ENCODE assay signal across 25 mouse cellular contexts in genomic region chr7:111136066-111136639, GRCm38 (mm10). TPM values are rescaled to one million over a fixed set of nuclear protein-coding genes. Genes with fewer than 3 reads are reported as not detected.
A peak's percentile ranks its signal among the peaks of the same experiment; 100 is the strongest.
DNase-seq lines count a peak whose midpoint lies in the region; ATAC-seq lines count a peak whose summit lies in the region.
"Had no signal": no experiment of that assay in that cellular context is flagged by ENCODE, and none has a peak within 500 bp of the region (broad histone marks: within the 10 kb centered on the region; RNA-seq: fewer than 3 reads in every experiment).

No protein-coding gene starts in this region.

- DNase-seq in heart, postnatal 36 days = no peak
- DNase-seq in liver = no peak
- DNase-seq in liver, embryonic 13.5 days = no peak
- DNase-seq in B cell, adult 2 months = no peak
- DNase-seq in limb, embryonic 10.5 days (ENCODE audit: low spot score) = no peak
- DNase-seq: adrenal gland, postnatal 10 days; cerebellum, adult 2 months; cerebellum, postnatal 25 days; kidney, postnatal 36 days; layer of hippocampus, postnatal 36 days; lung, adult 18-20 months; lung, postnatal 4 days; retina, postnatal 1 day; right cerebral cortex, postnatal 25 days; thymus, postnatal 14 days had no signal

- WGBS in heart, embryonic 12.5 days = 25% methylated on average over 6 of the region's 6 CpGs
- 41% methylated on average over 6 of the region's 6 CpGs for WGBS in liver, embryonic 12.5 days (ENCODE audit: insufficient replicate concordance)
- 45% methylated on average over 6 of the region's 6 CpGs for WGBS in liver, embryonic 13.5 days (ENCODE audit: insufficient replicate concordance)
- 82% methylated on average over 6 of the region's 6 CpGs for WGBS in limb, embryonic 10.5 days

- peaks cover 28% of the 10 kb centered on the region for H3K4me1 ChIP-seq in heart, embryonic 12.5 days (replicated peaks)
- H3K4me1 ChIP-seq in liver, embryonic 12.5 days = peaks cover 38% of the 10 kb centered on the region
- peaks cover 51% of the 10 kb centered on the region for H3K4me1 ChIP-seq in liver, embryonic 13.5 days (replicated peaks)
- no peaks in the 10 kb centered on the region for H3K4me1 ChIP-seq in limb, embryonic 10.5 days
- H3K4me1 ChIP-seq: embryonic facial prominence, embryonic 12.5 days; hindbrain, embryonic 12.5 days; limb, embryonic 12.5 days; midbrain, embryonic 10.5 days; neural tube, embryonic 13.5 days had no signal

- H3K4me2 ChIP-seq in heart, embryonic 12.5 days = peak overlapping the region; percentile 25
- no peak overlapping the region for H3K4me2 ChIP-seq in liver, embryonic 12.5 days
- H3K4me2 ChIP-seq in liver, embryonic 13.5 days = no peak overlapping the region
- H3K4me2 ChIP-seq: embryonic facial prominence, embryonic 12.5 days; hindbrain, embryonic 12.5 days; limb, embryonic 12.5 days; neural tube, embryonic 13.5 days had no signal

- H3K4me3 ChIP-seq in heart, embryonic 12.5 days = no peak overlapping the region
- H3K4me3 ChIP-seq in liver, embryonic 12.5 days = no peak overlapping the region
- no peak overlapping the region for H3K4me3 ChIP-seq in liver, embryonic 13.5 days (replicated peaks)
- H3K4me3 ChIP-seq in limb, embryonic 10.5 days = no peak overlapping the region
- H3K4me3 ChIP-seq: embryonic facial prominence, embryonic 12.5 days; hindbrain, embryonic 12.5 days; limb, embryonic 12.5 days; midbrain, embryonic 10.5 days; myocyte; neural tube, embryonic 13.5 days had no signal

- H3K9me3 ChIP-seq in heart, embryonic 12.5 days (replicated peaks) = no peaks in the 10 kb centered on the region
- H3K9me3 ChIP-seq in liver, embryonic 12.5 days (replicated peaks) = no peaks in the 10 kb centered on the region
- H3K9me3 ChIP-seq in liver, embryonic 13.5 days (replicated peaks) = no peaks in the 10 kb centered on the region
- no peaks in the 10 kb centered on the region for H3K9me3 ChIP-seq in limb, embryonic 10.5 days (replicated peaks)
- H3K9me3 ChIP-seq: embryonic facial prominence, embryonic 12.5 days; hindbrain, embryonic 12.5 days; limb, embryonic 12.5 days; midbrain, embryonic 10.5 days; neural tube, embryonic 13.5 days had no signal

- no peak; the same call in 1 of the 2 replicates for ATAC-seq in heart, embryonic 12.5 days (ENCODE audit: insufficient number of reproducible peaks, low FRiP score)
- ATAC-seq in liver, embryonic 12.5 days = no peak
- no peak for ATAC-seq in liver, embryonic 13.5 days (ENCODE audit: low read depth)
- ATAC-seq: intestine, postnatal 0 days; midbrain, embryonic 16.5 days had no signal

- no peaks in the 10 kb centered on the region for H3K36me3 ChIP-seq in heart, embryonic 12.5 days
- no peaks in the 10 kb centered on the region for H3K36me3 ChIP-seq in liver, embryonic 12.5 days
- no peaks in the 10 kb centered on the region for H3K36me3 ChIP-seq in liver, embryonic 13.5 days
- H3K36me3 ChIP-seq in limb, embryonic 10.5 days = no peaks in the 10 kb centered on the region
- H3K36me3 ChIP-seq: embryonic facial prominence, embryonic 12.5 days; hindbrain, embryonic 12.5 days; limb, embryonic 12.5 days; midbrain, embryonic 10.5 days; neural tube, embryonic 13.5 days had no signal

- peak overlapping the region; percentile 9; the same call in 1 of the 2 replicates for H3K27ac ChIP-seq in heart, embryonic 12.5 days (ENCODE audit: poor library complexity, severe bottlenecking)
- H3K27ac ChIP-seq in liver, embryonic 12.5 days = peak overlapping the region; percentile 38; the same call in 1 of the 2 replicates
- peak overlapping the region; percentile 55 for H3K27ac ChIP-seq in liver, embryonic 13.5 days
- H3K27ac ChIP-seq in limb, embryonic 10.5 days = no peak overlapping the region
- H3K27ac ChIP-seq: embryonic facial prominence, embryonic 12.5 days; hindbrain, embryonic 12.5 days; limb, embryonic 12.5 days; midbrain, embryonic 10.5 days; neural tube, embryonic 13.5 days had no signal

- H3K9ac ChIP-seq in heart, embryonic 12.5 days = no peak overlapping the region
- H3K9ac ChIP-seq in liver, embryonic 12.5 days = no peak overlapping the region; the same call in 1 of the 2 replicates
- no peak overlapping the region for H3K9ac ChIP-seq in liver, embryonic 13.5 days
- H3K9ac ChIP-seq: embryonic facial prominence, embryonic 12.5 days; hindbrain, embryonic 12.5 days; limb, embryonic 12.5 days; neural tube, embryonic 13.5 days had no signal

- intact Hi-C loops in heart, postnatal 36 days (cut with DNase I) = no loop called here

- no peaks in the 10 kb centered on the region for H3K27me3 ChIP-seq in heart, embryonic 12.5 days (replicated peaks)
- peaks cover 11% of the 10 kb centered on the region for H3K27me3 ChIP-seq in liver, embryonic 12.5 days (replicated peaks)
- H3K27me3 ChIP-seq in liver, embryonic 13.5 days = peaks cover 8% of the 10 kb centered on the region; the same call in 1 of the 2 replicates
- H3K27me3 ChIP-seq in limb, embryonic 10.5 days (ENCODE audit: low read depth, poor library complexity, severe bottlenecking) = no peaks in the 10 kb centered on the region
- H3K27me3 ChIP-seq: embryonic facial prominence, embryonic 12.5 days; hindbrain, embryonic 12.5 days; limb, embryonic 12.5 days; neural tube, embryonic 13.5 days had no signal

RNA-seq across cellular contexts. Expression of gene Eif4g2, which starts 53.3 kb away (rescaled TPM):
- polyA plus RNA-seq in heart, embryonic 12.5 days (2016; fragmentation: Nextera tagmentation; extraction: Ambion mirVana) = 852 and 867 TPM in 2 replicates
- 1,000 to 10,000 TPM; 1,008 to 1,028 TPM for total RNA-seq in heart, postnatal 36 days (2021)
- polyA plus RNA-seq in liver, embryonic 12.5 days (2016; fragmentation: Nextera tagmentation; extraction: Ambion mirVana) = 687 and 693 TPM in 2 replicates
- polyA plus RNA-seq in liver, embryonic 13.5 days (2015; fragmentation: Nextera tagmentation; extraction: Ambion mirVana) = 429 and 601 TPM in 2 replicates
- 1,318 and 1,349 TPM in 2 replicates for polyA plus RNA-seq in limb, embryonic 10.5 days (2016; fragmentation: Nextera tagmentation; extraction: Ambion mirVana)
